Mouse (Mus musculus) neural tube, embryonic 10.5 days (tissue): ENCODE results near the gene Synpo2l.
"Not testable (repeated sequence)": the region's sequence is repeated elsewhere in the genome, so short reads cannot be mapped to it uniquely, and the experiment has no call there.

Experiments
- DNase-seq: peaks from one replicate; pipeline ENCODE4 v3.0.0-alpha.2; 2017; ENCODE audit warnings: low spot score; ENCODE audit errors: extremely low spot score

The Synpo2l gene

DNA sequence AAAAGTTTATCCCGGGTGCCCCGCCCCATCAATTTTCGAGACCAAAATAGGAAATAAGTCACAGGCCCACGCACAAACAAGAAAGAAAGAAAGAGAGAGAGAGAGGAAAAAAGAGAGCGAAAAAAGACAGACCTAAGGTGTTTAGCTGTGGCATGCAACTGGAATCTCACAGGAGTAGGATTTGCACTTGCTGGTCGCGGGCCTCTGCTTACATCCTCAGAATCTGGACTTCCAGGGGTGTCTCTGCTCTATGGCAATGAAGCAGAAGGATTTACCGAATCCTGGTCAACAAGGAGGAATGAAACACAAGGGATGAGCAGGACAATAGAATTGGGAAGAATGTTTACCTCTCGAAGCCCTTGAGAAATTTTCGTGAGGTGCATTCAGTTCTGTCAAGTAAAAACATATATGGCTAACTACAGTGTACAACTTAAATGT is 26.7 kb downstream of the Synpo2l start:
- no peak for DNase-seq

DNA sequence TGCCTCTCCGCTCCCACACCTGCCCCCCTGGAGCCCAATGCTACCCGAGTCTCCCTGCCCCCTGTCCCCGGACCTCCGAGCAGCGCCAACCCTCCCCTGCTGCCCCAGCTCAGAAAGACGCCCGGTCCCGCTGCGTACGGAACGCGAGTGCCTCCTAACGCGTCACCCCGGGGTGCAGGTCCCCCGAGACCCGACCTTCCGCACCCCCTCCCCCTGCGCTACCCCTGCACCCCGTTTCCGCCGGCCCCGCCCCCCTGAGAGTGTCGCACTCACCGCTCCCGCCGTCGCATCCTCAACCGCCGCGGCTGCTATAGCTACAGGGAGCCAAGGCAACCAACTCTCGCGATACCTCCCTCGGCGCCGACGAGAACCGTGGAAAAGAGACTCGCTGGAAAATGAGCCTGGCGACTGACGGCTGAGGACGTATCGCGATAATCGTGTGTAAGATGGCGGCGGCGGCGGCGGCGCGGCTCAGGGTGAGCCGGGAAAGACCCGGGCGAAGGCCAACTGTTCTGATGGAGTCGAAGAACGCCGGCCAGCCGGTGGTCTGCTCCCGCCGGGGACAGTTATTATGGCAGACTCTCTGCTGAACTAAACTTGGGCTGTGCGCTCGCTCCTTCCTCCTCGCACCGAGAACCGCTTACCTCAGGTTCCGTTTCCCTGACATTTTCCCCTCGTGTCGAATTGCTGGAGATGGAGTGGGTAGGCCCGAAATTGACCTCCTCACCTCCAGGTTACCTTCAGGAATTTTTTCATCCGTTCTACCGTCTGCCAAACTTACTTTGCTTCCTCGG is 27.3 kb downstream of the Synpo2l start, which contains the start of gene Usp54:
Gene Usp54 (minus strand): TSS at position 420 of the 794 bp plus-strand sequence.
- DNase-seq = peak; percentile 98

DNA sequence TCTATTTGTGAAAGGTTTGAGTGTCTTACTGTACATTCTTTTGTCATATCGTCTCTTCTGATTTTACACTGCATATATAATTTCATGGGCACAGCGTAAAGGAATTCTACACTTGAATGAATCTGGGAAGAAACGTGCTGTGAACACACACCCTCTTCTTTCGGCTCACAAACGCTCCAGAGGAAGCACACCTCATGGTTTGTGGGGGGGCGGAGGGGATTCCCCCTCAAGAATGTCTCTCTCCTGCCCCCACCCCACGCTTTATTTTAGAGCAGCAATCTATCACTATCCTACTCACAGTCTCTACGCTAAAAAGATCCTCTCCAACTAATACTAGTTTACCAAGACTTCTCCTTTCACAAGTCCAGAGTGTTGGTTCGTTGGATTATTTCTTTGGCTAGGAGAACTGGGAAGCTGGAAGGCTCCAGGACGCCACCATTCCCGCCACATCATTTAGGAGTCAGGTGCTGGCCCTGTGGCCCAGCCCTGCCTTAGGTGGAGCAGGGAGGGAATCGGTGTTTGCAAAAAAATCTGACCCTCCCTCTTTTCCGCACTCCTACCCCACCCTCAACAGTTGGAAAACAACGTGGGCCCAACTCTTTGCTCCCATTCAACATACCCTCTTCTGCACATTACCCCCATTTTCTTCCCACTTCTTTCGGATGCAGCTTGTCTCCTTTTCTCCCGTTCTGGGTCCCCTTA is 28.1 kb downstream of the Synpo2l start:
- peak; percentile 28 for DNase-seq

DNA sequence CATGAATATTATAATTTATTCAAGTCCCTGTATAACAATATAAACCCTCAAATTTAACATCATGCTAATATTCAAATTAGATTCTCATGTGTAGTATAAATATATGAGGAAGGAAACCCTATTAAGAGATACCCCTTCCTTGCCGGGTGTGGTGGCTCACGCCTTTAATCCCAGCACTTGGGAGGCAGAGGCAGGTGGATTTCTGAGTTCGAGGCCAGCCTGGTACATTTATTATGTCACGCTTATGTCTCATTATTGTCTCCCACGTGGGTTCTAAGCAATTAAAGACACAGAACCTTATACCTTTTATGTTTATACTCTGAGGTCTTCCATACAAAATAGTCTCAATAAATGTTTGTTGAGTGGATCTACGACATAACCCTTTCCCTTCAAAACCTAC is 29.5 kb downstream of the Synpo2l start:
- no peak for DNase-seq

DNA sequence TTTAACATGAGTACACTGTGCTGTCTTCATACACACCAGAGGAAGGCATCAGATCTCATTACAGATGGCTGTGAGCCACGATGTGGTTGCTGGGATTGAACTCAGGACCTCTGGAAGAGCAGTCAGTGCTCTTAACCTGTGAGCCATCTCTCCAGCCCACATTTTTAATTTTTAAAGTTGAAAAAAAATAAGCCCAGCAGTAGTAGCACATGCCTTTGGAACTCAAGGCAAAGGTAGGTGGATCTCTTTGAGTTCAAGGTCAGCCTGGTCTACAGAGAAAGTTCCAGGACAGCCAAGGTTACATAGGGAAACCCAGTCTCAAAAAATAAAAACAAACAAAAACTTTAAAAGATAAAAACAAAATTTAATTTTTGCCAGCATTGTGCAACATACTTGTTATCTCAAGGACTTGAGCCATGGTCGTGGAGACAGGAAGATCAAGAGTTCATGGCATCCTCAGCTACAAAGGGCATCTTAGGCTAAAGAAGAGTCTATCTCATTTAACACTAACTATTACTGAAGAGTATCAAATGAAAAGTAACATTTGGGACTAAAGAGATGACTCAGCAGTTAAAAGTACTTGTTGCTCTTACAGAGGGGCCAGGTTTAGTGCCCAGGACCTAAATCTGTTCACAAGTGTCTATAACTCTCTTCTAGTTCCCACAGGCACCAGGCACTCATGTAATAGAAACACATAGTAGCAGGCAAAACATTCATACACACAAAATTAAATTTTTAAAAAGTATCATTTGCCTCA is 30.2 kb downstream of the Synpo2l start:
- DNase-seq = no peak

DNA sequence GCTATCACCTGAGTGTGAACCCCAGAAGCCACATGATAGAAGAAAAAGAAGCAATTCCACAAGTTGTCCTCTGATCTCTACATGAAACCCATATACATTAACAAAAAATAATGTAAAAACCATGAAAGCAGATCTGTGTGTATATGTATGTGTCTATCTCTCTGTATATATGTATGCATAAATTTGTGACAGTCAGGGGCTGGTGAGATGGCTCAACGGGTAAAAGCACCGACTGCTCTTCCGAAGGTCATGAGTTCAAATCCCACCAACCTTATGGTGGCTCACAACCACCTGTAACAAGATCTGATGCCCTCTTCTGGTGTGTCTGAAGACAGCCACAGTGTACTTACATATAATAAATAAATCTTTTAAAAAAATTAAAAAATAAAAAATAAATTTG is 31.2 kb downstream of the Synpo2l start:
- not testable (repeated sequence) for DNase-seq

DNA sequence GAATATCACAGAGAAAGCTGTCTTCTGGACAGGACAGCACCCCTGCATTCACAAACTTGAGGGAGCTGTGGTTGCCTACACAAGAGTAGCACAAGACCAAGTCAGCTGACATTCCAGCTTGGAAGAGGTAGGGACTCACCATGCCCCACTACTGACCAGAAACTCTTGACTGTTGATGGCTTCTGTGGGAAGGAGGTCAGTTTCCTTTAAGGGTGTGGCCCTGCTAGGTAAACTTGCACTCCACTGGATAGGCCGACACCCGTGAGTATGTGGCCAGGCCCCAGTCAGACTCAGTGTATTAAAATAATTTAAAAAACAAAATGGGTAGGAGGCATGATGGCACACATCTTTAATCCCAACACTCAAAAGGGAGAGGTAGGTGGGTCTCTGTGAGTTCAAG is 32.6 kb downstream of the Synpo2l start:
- DNase-seq = no peak

DNA sequence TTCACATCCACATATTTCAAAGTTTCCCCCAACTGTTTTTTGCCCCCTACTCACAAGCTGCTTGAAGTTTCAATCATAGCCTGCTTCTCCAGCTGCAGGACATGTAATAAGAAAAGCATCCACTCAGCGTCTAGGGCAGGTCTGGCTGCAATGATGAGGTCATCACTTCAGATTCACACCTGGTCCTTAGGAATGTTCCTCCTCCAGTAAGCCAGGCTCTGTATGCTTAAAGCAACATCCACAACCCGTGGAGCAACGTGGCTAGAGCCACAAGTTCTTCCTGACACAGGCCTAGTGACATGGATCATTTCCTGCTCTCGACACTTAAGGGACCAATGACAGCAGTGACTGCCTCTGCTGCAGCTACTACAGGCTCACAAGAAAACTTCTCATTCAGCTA is 36.9 kb downstream of the Synpo2l start:
- DNase-seq = no peak

DNA sequence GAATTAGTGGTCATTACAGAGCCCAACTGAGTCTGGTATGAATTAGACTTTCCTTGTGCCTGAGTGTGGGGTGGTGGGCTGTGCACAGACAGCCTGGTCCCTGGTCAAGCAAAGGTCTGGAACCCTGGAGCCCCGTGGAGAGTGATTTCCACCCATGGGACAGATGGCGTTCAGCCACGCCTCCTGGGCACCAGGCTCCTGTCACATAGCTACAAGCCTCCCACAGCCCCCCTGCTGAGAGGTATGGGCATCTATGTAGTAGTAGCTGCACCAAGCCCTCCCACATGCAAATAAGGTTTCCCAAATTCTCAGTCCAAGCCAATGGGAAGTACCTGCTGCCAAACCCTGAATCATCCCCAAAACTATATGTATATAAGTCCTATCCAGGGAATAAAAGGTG is 41.2 kb downstream of the Synpo2l start:
- no peak for DNase-seq

DNA sequence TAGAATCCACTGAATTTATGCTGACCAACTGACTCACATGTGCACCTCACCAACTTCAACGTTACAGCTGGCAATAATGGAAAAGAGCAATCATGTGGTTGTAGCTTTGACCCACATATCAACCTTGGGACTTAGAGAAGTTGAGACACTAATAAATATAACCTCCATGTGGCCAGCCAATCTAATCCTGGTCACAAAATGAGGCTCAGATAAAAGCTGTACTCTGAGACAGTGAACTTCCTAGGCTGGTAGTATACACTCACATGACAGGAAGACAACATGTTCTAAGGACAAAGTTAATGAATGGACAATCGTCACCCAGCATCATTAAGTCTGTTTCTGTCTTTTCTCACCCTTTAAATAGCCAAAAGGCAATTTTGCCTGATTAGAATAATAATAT is 41.7 kb downstream of the Synpo2l start:
- no peak for DNase-seq

DNA sequence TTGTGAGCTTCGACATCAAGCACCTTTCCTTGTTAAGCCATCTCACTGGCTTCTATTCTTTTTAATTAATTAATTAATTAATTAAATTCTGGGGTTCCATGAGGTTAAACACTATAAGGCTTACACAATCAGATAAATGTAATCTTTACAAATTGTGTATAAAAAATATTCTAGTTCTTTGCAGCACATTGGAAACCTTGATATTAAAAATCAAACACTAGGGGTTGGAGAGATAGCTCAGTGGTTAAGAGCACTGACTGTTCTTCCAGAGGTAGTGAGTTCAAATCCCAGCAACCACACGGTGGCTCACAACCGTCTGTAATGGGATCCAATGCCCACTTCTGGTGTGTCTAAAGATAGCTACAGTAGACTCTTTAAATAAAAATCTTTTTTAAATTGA is 45.2 kb downstream of the Synpo2l start:
- no peak for DNase-seq

DNA sequence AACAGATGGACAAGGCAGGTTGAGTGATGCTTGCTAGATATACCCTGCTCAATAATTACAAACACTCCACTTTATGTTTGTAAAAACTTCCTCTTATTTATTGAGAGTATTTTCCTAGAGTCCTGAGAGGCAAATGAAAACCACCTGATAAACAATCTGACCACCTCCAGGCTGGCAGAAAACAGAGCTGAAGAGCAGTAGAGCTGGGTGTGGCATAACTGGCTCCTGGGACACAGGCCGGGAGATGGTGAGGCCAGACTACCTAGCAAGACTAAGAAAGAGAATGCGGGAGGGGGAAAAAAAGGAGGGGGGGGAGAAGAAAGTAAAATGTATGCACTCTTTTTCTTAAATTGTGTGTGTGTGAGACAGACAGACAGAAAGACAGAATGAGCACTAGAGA is 45.7 kb downstream of the Synpo2l start:
- no peak for DNase-seq

DNA sequence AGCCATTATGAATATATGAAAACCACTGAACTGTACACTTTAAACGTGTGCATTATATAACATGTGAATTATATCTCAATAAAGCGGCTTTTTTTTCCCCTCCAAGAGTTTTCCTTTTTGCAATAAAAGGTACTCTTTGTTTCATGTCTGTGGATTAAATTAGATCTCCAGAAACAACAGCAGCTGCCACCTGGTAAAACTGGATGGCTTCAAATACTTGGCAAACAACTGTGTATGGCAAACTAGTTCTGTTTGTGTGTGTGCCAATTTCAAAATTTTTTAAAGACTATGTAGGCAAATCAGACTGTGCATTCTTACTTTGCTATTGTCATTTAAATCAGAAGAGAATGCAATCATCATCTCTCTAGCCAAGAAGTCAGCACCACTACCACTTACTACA is 46.3 kb downstream of the Synpo2l start:
- no peak for DNase-seq

DNA sequence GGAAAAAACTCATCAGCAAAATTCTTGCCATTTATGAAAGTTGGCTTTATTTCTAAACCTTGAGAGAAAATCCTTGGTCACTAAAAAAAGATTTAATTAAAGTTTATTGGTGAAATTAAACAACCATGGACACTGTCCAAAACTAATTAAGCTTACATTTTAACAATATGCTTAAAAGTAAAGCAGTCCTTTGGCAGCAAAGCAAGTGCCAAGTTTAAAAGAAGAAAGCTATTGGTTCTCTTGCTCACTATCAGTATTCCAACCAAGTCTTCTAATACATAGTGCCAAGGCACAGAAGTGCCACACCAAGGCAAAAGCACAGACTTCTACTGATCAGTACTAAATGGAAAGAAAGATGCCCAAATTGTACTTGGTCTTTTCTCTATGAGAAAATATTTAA is 49.0 kb downstream of the Synpo2l start:
- no peak for DNase-seq

DNA sequence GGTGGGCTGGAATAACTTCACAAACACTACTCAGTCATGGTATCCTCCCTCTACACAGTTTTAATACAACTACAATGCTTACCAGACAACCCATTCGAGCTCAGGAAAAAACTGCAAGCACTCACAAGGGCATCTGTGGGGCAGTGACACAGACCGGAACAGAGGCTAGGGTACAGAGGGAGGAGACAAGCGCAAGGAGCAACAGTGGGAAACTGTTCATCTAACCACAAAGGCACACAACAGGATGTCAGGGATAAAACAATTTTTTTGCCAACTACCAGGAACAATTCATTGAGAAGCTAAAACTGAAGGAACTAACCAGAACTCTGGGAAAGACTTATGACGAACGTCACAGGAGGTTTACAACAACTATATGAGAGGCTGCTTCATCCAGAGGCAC is 49.9 kb downstream of the Synpo2l start:
- DNase-seq = no peak

DNA sequence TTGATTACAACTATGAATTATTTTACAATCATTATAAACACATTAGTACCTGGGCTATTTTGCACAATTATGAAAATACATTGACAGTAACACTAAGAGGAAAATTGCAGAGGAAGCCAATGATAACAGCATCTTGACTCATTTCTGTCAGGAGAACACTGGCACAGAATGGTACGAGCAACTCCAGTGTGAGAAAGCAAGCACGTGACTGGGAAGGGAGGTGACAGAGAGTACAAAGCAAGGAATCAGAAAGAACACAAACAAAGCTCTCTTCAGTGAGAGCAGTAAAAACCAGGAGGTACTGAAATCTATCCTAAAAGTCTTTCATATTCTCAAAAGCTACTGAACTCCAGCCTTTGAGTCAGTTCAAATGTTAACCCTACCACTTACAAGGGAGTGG is 51.7 kb downstream of the Synpo2l start:
- no peak for DNase-seq

DNA sequence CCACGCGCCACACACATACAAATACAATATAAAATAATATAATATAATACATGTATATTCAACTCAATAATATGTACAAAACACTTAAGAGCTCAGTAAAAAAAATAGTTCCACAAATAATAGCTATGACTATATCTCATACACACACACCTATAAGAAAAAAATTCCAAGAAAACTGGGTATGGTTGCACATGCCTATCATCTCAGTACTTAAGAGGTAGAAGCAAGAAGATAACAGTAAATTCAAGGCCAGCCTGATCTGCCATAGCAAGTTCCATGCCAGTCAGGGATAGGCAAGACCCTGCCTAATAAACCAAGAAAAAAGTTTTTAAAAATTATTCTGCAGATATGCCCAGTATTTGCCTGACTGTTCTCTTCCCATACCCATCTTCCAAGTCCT is 53.1 kb downstream of the Synpo2l start:
- DNase-seq = no peak

DNA sequence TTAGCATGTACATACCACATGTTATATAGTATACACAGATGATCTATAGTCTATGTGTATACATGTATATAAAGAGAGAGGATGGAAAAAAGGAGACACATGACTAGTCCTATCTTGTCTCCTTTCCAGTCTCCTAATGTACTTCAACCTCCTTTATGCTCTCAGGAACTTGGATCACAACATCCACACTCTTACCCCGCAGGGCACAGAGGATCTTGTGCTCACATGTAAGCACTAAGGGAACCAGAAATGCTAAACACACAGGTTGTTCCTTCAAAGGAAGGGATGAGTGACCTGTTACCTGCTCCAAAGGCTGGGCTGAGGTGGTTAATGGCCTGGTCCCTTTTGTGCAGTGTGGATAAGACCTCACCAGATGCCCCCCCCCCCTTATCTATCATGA is 55.3 kb downstream of the Synpo2l start:
- no peak for DNase-seq

DNA sequence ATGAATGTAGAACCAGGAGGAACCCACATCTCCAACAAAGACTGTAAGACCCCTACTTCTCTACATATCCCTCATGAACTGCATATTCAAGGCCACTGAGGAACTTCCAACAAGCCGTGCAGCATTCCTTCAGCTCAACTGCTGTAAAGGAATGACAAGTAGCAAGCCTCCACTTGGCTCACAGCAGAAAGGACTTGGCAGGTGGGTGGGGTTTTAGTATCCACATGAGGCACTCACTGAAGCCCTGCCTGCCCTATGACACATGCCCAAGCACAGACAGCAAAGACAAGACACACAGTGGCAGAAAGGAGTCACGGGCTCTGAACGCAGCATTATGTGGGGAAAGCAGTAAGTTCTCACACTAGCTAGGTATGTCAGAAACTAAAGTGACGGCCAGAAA is 58.0 kb downstream of the Synpo2l start:
- no peak for DNase-seq

DNA sequence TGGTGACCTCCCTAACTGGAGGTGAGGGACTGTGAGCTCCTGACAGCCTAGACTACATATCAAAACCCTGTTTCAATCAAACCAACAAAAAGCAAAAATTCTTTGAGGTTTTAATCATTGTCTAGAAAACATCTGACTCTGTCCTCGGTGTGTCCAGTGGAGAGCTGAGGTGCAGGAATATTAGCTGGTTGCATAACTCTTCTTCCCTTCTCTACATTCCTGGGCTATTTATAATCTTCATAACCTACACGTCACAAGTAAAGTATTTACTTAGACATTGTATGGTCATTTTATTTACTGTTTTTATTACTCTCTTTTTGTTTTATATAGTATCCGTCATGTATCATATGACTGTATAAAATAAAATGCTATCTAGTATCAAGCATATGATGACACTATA is 58.6 kb downstream of the Synpo2l start:
- DNase-seq = no peak
